In genomic region chr15:85667381-85667791, GRCm38 (mm10) we compare ENCODE assay signal across 9 mouse cellular contexts.
DNase-seq lines count a peak whose midpoint lies in the region; ATAC-seq and TF ChIP-seq lines count a peak whose summit lies in the region.
"Had no signal": no experiment of that assay in that cellular context is flagged by ENCODE, and none has a peak within 500 bp of the region (broad histone marks: within the 10 kb centered on the region; RNA-seq: fewer than 3 reads in every experiment).

No protein-coding gene starts in this region.

- H3K4me1 ChIP-seq in spleen, adult 2 months (ENCODE audit: control insufficient read depth, insufficient read depth, insufficient read length), result peaks cover 18% of the 10 kb centered on the region
- H3K4me1 ChIP-seq in neural tube, embryonic 13.5 days (replicated peaks), result peaks cover 61% of the 10 kb centered on the region

- H3K9me3 ChIP-seq in neural tube, embryonic 13.5 days, result no peaks in the 10 kb centered on the region
- H3K9me3 ChIP-seq: limb, embryonic 15.5 days had no signal

- peak overlapping the region; percentile 100 for H3K9ac ChIP-seq in neural tube, embryonic 13.5 days
- H3K9ac ChIP-seq: limb, embryonic 15.5 days had no signal

- H3K4me3 ChIP-seq in gastrocnemius, adult 2 months, result peak overlapping the region; percentile 98
- H3K4me3 ChIP-seq in spleen, adult 2 months (ENCODE audit: extremely low read depth, insufficient read depth, insufficient read length), result peak overlapping the region; percentile 6; the same call in 1 of the 2 replicates
- peak overlapping the region; percentile 21 for H3K4me3 ChIP-seq in neural tube, embryonic 13.5 days
- H3K4me3 ChIP-seq: limb, embryonic 15.5 days had no signal

- intact Hi-C loops in gastrocnemius, adult 2 months (cut with DNase I), result no loop called here
- intact Hi-C loops in heart, postnatal 10 days (cut with DNase I), result loop anchor here (1.0 to 2.0 kb wide), 2 partner anchors 13 to 33 kb away; no protein-coding TSS in a partner anchor

- 80% methylated on average over 12 of the region's 12 CpGs for WGBS in spleen, adult 2 months
- WGBS in neural tube, embryonic 13.5 days, result 23% methylated on average over 12 of the region's 12 CpGs

- peak; percentile 74 for DNase-seq in gastrocnemius, adult 2 months
- no peak for DNase-seq in gastrocnemius, postnatal 10 days
- DNase-seq in spleen, adult 2 months (ENCODE audit: low read depth in 1 of 2, low spot score in 2 of 2), result no peak
- DNase-seq in spleen, adult 18-20 months, result no peak
- peak; percentile 72 to 75 for DNase-seq in heart, postnatal 10 days
- DNase-seq in thymus, adult 18-20 months, result no peak
- DNase-seq in right cerebral cortex, adult 18-20 months, result no peak

- H3K36me3 ChIP-seq in spleen, adult 2 months (ENCODE audit: control insufficient read depth, insufficient read depth, low read length), result no peaks in the 10 kb centered on the region; the same call in 1 of the 2 replicates
- no peaks in the 10 kb centered on the region for H3K36me3 ChIP-seq in neural tube, embryonic 13.5 days
- H3K36me3 ChIP-seq: limb, embryonic 15.5 days had no signal

- H3K27ac ChIP-seq in gastrocnemius, adult 2 months, result peak overlapping the region; percentile 96
- H3K27ac ChIP-seq in spleen, adult 2 months (ENCODE audit: insufficient read depth, low read length), result peak overlapping the region; percentile 62
- H3K27ac ChIP-seq in neural tube, embryonic 13.5 days (replicated peaks), result peak overlapping the region; percentile 100
- H3K27ac ChIP-seq: limb, embryonic 15.5 days had no signal

- peaks cover 20% of the 10 kb centered on the region for H3K27me3 ChIP-seq in spleen, adult 2 months (ENCODE audit: control insufficient read depth, insufficient read depth, low read length)
- H3K27me3 ChIP-seq in neural tube, embryonic 13.5 days, result peaks cover 36% of the 10 kb centered on the region
- H3K27me3 ChIP-seq: limb, embryonic 15.5 days had no signal

- H3K4me2 ChIP-seq in neural tube, embryonic 13.5 days, result peak overlapping the region; percentile 97
- H3K4me2 ChIP-seq: limb, embryonic 15.5 days had no signal

- no peak for TF ChIP-seq CTCF in gastrocnemius, adult 2 months (IDR thresholded peaks at IDR 0.05)
- no peak for TF ChIP-seq CTCF in spleen, adult 2 months (IDR thresholded peaks at IDR 0.05; ENCODE audit: extremely low read depth, insufficient read depth, insufficient read length, insufficient replicate concordance)

- ATAC-seq in neural tube, embryonic 13.5 days (ENCODE audit: low read depth), result no peak

- no peak for TF ChIP-seq POLR2A in spleen, adult 2 months (IDR thresholded peaks at IDR 0.05; ENCODE audit: low read depth, low read length)

Comparison
In these comparisons a context has a peak if more than half of its experiments do, and no peak if none do; other contexts are left out.
1. DNase-seq: peak in gastrocnemius, adult 2 months (single experiment) and heart, postnatal 10 days (2 of 2); none in gastrocnemius, postnatal 10 days (single experiment), spleen, adult 2 months (0 of 2), spleen, adult 18-20 months (0 of 2), thymus, adult 18-20 months (0 of 2) and right cerebral cortex, adult 18-20 months (single experiment).
2. H3K4me3 ChIP-seq: peak in every context shown above with its lines; median percentile 98 in gastrocnemius, adult 2 months; 21 in neural tube, embryonic 13.5 days; 6 in spleen, adult 2 months.
3. Peak in every context shown above with its lines, with median percentiles within 50 percentile points of each other: H3K27ac ChIP-seq.